Mouse (Mus musculus): ENCODE data around the gene Ankrd23.

The Ankrd23 gene

GRCm38 (mm10) chr1:36523332-36524013 is 13.2 kb downstream of the Ankrd23 start:
- no peak for DNase-seq (ENCODE audit: low read depth in 1 of 2, low spot score in 2 of 2)

DNA sequence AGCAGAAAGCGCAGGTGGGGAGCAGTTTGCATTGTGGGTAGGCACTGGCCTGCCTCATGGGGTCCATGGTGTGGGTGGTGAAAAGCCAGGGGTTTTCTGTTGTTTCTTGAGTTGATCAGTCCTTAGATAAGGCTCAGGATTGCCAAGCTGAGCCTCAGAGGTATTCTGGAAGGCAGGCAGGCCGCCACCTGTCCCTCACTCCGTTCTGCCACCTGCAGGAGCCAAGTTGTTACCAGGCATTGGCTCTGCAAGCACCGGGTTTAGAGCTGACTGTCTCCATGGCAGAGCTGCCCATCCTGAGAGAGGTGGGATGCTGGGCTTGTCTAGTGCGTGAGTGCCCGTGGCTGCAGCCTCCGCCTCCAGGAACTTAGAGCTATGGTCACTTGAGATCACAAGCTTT is 14.5 kb downstream of the Ankrd23 start:
- no peak for DNase-seq (ENCODE audit: low read depth in 1 of 2, low spot score in 2 of 2)

DNA sequence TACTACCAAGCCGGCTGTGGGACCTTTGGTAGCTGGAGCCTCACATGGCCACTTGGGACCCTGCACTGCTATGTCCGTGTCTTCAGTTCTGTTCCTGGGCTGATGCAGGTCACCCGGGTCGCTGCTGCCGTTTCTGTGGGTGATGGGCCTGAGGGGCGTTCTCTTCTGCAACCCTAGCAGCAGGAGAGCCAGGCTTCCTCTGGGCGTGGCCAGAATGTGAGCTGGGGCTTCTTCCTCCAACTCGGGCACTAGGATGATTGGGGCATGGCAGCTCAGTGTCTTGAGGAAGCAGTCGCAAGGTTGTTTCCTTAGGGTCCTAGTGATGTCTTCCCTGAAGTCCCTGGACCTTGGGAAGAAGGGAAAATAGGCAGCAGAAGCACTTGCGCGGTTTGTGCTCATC is 17.1 kb downstream of the Ankrd23 start:
- no peak for DNase-seq (ENCODE audit: low read depth in 1 of 2, low spot score in 2 of 2)

GRCm38 (mm10) chr1:36518259-36518658 is 18.4 kb downstream of the Ankrd23 start:
- no peak for DNase-seq (ENCODE audit: low read depth in 1 of 2, low spot score in 2 of 2)

DNA sequence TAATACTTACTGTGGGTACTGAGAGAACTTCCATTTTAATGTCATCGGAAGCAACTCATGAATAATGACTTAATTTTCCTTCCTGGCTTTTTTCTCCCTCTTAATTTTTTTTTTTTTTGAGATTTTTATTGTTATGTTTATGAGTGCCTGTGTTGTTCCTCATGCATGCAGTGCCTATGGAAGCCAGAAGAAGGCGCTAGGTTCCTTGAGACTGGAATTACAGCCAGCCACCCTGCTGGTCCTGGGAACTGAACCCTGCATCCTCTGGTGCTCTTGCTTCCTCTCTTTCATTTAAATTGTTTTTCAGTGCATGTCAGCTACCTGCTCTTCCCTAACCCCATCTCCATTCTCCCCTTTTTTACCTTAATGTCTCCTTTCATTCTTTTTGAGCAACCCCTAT is 23.0 kb downstream of the Ankrd23 start:
- DNase-seq (ENCODE audit: low read depth in 1 of 2, low spot score in 2 of 2), result no peak

GRCm38 (mm10) chr1:36513310-36513709 is 23.4 kb downstream of the Ankrd23 start:
- DNase-seq (ENCODE audit: low read depth in 1 of 2, low spot score in 2 of 2), result no peak

GRCm38 (mm10) chr1:36512966-36513280 is 23.8 kb downstream of the Ankrd23 start:
- DNase-seq (ENCODE audit: low read depth in 1 of 2, low spot score in 2 of 2), result no peak

DNA sequence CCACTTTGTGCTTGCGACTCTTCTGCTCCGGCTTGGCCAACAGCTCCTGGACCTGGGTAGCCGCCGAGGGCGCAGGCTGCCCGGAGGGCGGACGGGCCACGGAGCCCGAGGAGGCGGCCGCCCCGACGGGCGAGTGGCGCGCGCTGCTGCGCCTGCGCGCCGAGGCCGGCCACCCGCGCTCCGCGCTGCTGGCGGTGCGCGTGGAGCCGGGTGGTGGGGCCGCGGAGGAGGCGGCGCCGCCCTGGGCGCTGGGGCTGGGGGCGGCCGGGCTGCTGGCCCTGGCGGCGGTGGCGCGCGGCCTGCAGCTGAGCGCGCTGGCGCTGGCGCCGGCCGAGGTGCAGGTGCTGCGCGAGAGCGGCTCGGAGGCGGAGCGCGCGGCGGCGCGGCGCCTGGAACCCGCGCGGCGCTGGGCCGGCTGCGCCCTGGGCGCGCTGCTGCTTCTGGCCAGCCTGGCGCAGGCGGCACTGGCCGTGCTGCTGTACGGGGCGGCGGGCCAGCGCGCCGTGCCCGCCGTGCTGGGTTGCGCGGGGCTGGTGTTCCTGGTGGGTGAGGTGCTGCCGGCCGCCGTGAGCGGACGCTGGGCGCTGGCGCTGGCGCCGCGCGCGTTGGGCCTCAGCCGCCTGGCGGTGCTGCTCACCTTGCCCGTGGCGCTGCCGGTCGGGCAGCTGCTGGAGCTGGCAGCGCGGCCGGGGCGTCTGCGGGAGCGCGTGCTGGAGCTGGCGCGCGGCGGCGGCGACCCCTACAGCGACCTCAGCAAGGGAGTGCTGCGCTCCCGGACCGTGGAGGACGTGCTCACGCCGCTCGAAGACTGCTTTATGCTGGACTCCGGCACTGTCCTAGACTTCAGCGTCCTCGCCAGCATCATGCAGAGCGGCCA is 24.4 kb downstream of the Ankrd23 start:
- DNase-seq (ENCODE audit: low read depth in 1 of 2, low spot score in 2 of 2), result no peak

DNA sequence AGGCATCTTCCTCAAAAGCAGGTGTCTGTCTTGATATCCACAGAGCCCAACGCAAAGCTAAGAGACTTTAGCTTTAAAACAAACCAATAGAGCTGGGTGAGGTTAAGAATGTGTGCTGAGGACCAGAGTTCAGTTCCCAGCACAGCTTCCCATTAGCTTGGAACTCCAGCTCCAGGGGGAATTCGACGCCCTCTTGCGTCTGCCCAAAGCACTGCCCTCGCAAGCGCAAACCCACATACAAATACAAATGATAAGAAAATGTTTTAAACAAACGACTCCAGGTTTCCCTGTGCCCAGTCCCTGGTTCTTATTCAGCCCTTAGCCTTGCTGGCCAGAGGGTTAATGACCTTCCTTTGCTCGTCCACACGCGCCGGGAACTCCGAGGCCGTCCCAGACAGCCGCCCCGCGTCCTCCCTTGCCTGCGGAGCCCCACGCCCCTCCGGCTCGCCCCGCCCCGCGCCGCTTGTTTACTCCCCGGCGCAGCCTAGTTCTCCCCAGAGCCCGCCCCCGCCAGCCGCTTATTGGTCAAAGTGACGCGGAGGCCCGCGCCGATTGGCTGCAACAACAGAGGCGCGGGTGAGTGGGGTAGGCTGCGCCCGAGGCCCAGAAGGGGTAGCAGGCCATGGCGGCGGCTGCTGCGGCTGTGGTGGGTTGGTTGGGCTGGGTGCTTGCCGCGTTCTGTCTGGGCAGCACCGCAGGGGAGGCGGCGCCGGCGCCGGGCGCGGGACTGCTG is 25.2 kb downstream of the Ankrd23 start, which contains the start of gene Cnnm3:
Gene Cnnm3, plus strand, starts transcription at position 579 of the 733 bp plus-strand sequence.
- peak; percentile 90 to 96 for DNase-seq (ENCODE audit: low read depth in 1 of 2, low spot score in 2 of 2)

- peak; percentile 41 to 47 for DNase-seq (ENCODE audit: low read depth in 1 of 2, low spot score in 2 of 2)
Observed at GRCm38 (mm10) chr1:36508238-36508637, 28.4 kb downstream of the Ankrd23 start.

GRCm38 (mm10) chr1:36501261-36501660 is 35.4 kb downstream of the Ankrd23 start:
- DNase-seq (ENCODE audit: low read depth in 1 of 2, low spot score in 2 of 2), result peak in 1 of 2 experiments; percentile 52

DNA sequence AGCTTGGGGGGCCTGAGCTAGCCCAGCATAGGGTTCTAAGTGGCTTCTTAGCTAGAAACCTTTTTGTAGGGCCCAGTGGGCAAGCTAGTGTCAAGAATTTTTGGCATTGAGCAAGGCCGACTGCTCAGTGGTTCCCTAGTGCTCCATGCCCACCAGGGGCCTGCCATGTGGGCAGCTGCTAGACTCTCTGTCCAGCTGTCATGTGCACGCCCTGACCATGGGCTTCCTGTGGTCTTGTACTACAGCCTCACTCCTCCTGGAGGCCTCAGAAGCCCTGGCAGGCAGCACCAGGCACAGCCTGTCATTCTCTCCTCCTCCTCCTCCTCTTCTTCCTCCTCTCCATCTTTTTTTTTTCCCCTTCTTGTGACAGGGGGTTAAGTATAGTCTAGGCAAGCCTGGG is 39.4 kb downstream of the Ankrd23 start:
- DNase-seq (ENCODE audit: low read depth in 1 of 2, low spot score in 2 of 2), result no peak

GRCm38 (mm10) chr1:36496719-36497118 is 40.0 kb downstream of the Ankrd23 start:
- no peak for DNase-seq (ENCODE audit: low read depth in 1 of 2, low spot score in 2 of 2)

DNA sequence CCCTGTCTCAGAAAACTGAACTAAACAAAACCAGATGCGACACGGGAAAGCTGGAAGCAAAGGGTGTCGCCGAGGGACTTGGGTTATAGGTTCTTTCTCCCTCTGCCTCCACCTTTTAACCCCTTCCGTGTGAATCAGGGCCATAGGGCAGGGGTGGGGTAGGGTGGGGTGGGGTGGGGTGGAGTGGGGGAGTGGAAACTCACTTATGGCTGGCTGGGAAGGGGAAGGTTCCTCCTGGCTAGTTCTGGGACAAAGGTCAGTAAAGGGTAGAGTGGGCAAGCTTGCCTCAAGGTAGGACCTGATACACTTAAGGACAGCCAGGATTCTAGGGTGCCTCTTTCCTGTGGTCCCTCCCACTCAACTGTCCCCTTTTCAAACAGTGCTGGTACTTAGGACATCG is 43.4 kb downstream of the Ankrd23 start:
- DNase-seq (ENCODE audit: low read depth in 1 of 2, low spot score in 2 of 2), result no peak

- DNase-seq (ENCODE audit: low read depth in 1 of 2, low spot score in 2 of 2), result no peak
Observed at GRCm38 (mm10) chr1:36492416-36493139, 44.1 kb downstream of the Ankrd23 start.

GRCm38 (mm10) chr1:36489661-36490060 is 47.0 kb downstream of the Ankrd23 start:
- no peak for DNase-seq (ENCODE audit: low read depth in 1 of 2, low spot score in 2 of 2)

GRCm38 (mm10) chr1:36487111-36487510 is 49.6 kb downstream of the Ankrd23 start:
- DNase-seq (ENCODE audit: low read depth in 1 of 2, low spot score in 2 of 2), result no peak

- no peak for DNase-seq (ENCODE audit: low read depth in 1 of 2, low spot score in 2 of 2)
Observed at GRCm38 (mm10) chr1:36485080-36485479, 51.6 kb downstream of the Ankrd23 start.

DNA sequence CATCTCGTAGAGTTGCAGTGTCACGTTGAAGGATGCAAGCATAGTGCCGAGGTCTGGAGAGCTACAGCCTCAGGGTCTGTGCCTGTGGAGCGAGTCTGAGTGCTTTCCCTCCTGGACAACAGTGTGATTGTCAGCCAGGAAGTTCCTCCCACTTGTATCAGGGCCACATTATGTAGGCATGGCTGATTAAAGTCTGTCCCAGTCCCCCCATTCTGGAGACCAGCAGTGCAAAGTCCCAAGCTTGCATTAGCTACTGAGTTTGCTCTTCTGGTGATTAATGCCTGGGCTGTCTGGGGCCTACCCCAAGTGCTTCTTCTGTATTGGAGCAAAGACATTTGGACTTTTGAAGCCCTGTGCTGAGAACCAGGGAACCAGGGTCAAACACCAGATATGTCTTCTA is 52.9 kb downstream of the Ankrd23 start:
- DNase-seq (ENCODE audit: low read depth in 1 of 2, low spot score in 2 of 2), result no peak

Data from monocyte, adult 2 months (primary cell).